Mouse (Mus musculus): Measurements from ENCODE around the gene Rabac1.

Rabac1 gene

DNA sequence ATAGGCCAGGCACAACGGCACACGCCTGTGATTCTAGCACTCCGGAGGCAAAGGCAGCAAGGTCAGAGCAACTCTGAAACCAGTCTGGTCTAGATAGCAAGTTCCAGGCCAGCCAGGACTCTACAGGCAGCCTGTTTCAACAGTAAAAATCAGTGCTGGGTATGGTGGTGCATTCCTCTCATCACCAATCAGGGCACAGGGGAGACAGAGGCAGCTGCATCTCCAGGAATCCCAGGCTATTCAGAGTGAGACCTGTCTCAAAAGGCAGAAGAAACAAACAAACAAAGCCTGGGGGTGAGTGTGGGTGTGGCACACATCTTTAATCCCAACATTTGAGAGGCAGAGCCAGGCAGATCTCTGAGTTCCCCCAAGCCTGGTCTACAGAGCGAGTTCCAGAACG lies 10.8 kb upstream of the Rabac1 start:
- DNase-seq (ENCODE audit: extremely low read depth, low read depth), result no peak

DNA sequence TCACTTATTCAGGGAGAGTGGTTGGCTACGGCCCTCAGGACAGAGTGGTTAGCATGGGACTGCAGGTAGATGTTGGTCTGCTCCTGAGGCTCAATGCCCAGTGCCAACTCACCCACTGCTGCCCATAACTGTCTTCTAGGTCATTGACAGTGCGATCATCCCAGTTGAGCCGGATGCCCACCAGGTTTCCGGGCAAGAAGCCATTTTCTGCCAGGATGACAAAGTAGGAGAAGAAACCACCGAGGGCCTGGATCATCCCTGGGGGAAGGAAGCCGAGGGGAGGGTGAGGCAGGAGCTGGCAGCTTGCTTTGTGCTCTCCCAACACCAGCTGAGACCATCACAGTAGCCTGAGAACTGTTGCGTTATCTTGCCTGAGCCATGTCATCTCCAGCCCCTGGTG lies 7.9 kb upstream of the Rabac1 start:
- DNase-seq (ENCODE audit: extremely low read depth, low read depth), result no peak

DNA sequence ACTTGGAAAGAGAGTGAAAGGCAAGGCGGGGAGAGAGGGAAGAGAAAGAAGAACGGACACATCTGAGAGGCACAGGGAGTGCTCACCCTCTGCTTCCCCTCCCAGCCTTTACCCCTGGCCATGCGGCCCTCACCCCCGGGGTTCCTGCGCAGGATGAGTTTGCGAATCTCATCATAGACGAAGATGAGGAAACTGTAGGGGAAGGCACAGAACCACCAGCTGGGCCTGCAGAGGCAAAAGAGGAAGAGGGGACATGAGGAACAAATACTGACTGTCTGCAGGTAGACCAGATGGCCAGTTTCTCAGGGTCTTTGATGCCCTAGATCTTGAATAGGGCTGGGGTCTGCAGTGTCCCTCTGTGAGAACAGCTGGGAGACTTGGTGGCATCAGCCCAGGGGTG lies 6.2 kb upstream of the Rabac1 start:
- peak; percentile 74 for DNase-seq (ENCODE audit: extremely low read depth, low read depth)

DNA sequence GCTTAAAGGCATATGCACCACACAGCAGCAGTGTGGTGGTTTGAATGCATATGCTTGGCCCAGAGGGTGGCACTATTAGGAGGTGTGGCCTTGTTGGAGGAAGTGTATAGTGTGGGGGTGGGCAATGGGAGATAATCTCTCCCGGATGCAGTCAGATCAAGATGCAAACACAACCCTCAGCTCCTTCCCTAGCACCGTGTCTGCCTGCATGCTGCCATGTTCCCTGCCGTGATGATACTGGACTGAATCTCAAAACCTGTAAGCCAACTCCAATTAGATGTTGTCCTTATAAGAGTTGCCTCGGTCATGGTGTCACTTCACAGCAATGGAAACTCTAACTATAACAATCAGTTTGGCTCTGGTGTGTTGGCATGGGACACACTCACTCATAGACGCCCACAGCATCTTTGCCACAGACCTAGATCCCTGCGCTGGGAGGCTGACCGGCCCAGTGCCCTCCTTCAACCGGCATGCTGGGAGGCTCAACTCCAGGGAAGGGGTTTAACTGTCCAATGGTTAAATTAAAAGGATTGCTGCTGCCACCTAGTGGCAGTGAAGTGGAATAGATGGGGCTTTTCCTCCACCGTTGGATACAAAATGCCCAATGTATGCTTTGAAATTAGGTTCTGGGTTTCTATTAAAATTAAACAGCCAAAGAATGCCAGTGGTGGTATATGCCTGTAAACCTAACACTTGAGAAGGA lies 2.5 kb upstream of the Rabac1 start:
- peak; percentile 84 for DNase-seq (ENCODE audit: extremely low read depth, low read depth)

DNA sequence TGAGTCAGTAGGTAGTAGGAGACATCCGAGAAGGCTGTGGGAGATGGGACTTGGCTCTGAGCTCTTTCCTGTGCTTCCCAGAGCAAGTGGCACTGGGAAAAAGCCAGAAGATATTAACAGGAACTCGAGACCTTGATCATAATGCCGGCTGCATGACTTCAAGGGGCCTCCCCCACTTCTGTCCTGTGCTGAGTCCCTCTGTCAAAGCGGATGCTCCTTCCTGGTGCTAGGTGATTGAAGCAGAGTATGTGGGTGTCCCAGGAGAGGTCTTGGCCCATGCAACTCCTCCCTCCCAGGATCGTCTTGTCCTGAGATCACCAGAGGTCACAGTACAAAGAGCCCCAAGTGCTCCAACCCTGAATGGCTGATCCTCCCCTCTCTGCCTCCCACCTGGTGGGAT lies 1.3 kb upstream of the Rabac1 start:
- DNase-seq (ENCODE audit: extremely low read depth, low read depth), result no peak

DNA sequence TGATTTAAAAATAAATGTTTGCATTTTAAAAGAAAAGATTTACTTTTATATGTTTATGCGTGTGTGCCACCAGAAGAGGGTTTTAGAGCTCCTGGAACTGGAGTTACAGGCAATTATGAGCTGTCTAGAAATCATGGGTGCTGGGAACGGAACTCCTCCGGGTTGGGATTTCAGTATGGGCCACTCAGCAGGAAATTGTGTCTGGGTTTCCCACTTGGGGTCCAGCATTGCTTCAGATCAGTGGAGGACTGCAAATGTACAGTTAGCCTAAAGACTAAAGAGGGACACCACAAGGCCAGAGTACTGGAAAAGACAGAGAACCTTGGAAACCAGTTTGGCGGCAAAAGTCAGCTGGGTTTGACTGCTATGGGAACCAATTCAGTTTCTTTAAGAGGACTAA lies 654 bp upstream of the Rabac1 start:
- no peak for DNase-seq (ENCODE audit: extremely low read depth, low read depth)

DNA sequence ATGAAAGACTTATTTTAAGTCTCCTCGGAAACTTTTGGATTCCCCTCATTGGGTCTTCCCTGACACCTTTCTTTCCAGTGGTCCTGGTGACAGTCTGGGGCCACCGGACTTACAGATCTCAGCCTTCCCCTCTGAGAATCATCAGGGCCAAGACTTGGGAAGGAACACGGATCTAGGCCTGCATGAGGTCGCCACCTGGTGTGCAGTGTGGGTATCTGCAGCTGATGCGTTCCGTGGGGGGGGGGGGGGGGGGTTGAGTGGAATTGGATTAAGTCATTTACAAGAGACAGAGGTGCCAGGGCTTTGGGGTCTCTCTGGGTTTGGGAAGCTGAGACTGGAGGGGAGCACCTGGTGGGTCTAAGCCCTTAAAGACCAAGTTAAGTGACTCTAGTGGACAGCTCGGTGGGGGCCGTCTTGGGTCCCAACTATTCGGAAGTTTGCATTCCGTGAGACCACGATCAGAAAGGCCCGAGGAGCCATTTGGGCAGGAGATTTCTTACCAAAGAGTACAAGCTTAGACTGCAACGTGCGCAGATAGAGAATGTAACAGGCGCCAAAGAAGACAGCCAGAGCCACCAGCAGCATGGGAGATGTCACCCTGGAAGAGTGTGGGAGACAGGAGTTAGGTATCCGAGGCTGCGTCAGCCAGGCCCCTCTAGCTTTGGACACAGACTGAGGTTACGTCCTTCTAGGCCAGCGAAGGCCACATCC lies 1.1 kb downstream of the Rabac1 start:
- DNase-seq (ENCODE audit: extremely low read depth, low read depth), result no peak

DNA sequence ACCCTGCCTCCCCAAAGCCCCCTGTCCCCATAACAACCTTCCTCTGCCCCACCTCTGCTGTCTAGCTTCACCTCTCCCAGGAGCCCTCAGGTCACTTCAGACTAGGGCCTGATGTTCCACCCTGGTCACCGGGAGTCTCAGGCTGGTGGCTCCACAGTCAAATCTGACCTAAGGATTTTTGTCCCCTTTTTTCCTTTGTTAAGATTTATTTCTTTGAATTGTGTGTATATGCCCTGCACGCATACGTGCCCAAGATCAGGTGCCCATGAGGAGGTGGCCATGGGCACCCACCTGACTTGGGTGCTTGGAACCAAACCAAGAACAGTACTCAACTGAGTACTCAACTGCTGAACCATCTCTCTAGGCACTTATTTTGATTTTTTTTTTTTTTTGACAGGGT lies 2.2 kb downstream of the Rabac1 start:
- DNase-seq (ENCODE audit: extremely low read depth, low read depth), result no peak

DNA sequence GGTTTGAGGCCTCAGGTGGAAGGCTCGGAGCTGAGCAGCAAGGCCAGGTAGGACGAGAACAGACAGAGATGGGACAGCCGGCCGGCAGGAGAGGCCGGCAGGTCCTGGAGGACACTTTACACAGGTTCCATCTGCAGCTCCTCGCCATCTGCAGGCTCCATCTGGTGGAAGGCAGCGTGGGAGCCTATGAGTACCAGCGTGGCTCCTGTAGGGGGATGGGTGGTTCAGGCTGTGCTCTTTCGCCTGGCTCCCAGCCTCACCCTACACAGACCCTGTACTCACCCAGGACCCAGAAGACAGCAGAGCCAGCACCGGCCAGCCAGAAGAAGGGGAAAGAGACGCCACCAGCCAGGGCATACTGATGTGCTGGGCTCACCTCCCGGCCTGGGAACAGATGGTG lies 2.7 kb downstream of the Rabac1 start:
- DNase-seq (ENCODE audit: extremely low read depth, low read depth), result no peak

DNA sequence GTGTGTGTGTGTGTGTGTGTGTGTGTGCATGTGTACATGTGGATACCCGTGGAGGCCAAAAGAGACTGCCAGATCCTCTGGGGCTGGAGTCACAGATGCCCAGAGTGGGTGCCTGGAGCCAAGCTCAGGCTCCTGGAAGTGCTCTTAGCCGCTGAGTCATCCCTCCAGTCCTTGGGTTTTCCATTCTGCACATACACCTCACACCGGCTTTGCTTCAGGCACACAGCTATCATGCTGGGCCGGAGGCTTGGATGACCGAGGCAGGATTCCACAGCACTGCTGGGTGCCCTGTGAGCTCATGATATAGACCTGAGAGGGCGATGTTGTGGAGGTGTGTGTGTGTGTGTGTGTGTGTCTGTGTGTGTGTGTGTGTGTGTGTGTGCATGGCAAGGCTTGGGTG lies 4.1 kb downstream of the Rabac1 start:
- DNase-seq (ENCODE audit: extremely low read depth, low read depth), result no peak

DNA sequence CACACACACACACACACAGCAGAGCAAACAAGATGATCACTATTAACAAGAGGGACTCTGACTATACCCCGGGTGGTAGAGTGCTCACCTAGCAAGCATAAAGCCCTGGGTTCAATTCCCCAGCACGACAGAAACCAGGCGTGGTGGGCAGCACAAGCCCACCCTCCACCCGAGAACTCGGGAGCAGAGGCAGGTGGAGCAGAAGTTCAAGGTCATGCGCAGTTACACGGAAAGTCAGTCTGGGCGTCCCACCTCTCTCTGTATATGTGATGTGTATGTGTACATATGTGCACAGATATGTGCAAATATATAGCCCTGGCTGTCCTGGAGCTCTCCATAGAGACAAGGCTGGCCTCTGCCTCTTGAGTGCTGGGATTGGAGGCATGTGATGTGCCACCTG lies 4.6 kb downstream of the Rabac1 start:
- DNase-seq (ENCODE audit: extremely low read depth, low read depth), result no peak

DNA sequence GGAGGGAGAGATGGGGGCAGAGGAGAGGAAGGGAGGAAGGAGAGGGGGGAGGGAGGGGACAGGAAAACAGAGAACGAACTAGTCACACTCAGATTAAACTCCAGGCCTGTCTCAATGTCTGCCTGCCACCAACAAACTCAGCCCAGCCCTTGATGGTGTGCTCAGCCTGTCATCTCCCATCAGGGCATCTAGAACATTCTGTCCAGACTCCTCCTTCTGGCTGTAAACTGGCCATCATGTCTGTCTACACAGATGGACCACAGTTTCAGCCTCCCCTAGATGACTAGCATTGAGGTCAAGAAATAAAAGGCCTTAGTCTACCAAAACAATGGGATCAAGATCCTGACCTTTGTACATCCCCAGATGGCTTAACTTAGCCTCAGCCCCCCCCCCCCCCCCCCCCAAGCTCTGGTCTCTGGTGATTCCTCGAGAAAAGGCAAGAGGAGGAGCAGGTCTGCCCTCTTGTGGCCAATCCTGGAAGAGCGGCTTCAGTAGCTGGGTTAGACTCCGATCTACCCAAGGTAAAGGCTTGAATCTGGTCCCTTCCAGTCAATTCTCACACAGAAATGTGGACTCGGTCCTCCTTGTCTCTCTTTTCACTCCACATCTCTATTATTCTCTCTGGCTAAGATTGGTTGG lies 7.5 kb downstream of the Rabac1 start:
- DNase-seq (ENCODE audit: extremely low read depth, low read depth), result no peak

DNA sequence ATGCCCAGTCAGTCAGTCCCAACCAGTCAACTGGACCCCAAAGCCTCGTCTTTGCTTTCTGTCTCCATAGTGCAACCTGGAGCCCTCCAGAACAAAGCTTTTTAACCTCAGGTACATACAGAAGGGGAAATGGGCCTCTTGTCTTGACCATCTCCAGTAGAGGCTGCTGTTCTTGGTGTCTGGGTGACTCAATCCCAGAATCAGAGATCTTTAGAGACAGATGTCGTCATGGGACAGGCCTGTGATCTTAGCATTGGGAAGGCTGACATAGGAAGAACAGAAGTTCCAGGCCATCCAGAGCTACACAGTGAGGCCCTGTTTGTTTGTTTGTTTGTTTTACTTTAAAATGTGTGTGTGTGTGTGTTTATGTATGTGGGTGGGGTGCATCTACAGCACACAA lies 8.3 kb downstream of the Rabac1 start:
- DNase-seq (ENCODE audit: extremely low read depth, low read depth), result no peak

DNA sequence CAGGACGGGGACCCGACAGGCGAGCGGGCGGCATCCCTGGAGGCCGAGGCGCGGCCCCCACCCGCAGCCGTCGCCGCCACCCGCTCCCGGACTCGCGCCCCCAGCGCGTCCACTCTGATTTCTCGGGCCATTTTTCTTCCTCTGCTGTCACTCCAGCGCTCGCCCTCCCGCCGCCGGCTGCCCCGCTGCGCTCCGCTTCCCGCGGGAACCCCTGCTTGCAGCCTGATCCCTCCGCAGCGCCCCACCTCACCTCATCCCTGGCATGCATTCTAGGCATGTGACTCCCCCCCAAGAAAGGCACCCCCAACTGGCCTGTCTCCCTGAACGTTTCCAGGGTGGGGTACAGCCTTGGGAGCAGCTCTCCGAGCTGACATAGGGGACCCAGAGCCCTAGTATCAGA lies 17.3 kb downstream of the Rabac1 start:
- no peak for DNase-seq (ENCODE audit: extremely low read depth, low read depth)

DNA sequence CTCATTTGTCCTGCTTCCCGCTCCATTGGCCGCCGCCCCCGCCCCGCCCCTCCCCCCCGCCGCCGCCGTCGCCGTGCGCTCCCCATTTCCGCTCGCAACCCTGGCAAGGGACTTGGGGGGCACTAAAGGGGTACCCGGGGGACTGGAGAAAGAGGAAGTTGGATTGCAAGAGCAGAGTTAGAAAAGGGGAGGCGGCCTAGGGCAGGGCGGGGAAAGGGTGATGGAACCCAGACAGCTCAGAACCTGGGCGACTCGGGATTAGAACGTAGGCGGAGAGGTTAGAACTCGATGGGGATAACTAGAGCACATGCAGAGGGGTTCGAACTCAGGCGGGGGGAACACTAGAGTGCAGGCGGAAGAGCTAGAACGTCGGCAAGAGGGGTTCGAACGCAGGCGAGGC lies 18.1 kb downstream of the Rabac1 start:
- DNase-seq (ENCODE audit: extremely low read depth, low read depth), result peak; percentile 88

DNA sequence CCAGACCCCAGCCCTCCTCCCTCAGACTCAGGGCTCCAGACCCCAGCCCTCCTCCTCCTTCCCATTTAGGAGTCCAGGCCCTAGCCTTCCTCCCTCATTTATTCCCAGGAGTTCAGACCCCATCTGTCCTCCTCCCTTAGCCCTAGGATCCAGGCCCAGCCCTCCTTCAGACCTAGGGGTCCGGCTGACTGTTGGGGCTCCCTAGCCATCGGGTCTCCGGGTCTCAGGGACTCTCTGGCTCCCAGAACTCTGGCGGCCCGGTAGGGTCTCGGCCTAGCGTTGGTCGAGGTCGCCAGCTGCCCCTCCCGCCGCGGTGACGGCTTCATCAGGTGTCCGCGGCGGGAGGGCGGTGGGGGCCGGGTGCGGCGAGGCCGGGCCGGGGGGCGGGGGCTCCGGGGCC lies 18.6 kb downstream of the Rabac1 start:
- DNase-seq (ENCODE audit: extremely low read depth, low read depth), result no peak

DNA sequence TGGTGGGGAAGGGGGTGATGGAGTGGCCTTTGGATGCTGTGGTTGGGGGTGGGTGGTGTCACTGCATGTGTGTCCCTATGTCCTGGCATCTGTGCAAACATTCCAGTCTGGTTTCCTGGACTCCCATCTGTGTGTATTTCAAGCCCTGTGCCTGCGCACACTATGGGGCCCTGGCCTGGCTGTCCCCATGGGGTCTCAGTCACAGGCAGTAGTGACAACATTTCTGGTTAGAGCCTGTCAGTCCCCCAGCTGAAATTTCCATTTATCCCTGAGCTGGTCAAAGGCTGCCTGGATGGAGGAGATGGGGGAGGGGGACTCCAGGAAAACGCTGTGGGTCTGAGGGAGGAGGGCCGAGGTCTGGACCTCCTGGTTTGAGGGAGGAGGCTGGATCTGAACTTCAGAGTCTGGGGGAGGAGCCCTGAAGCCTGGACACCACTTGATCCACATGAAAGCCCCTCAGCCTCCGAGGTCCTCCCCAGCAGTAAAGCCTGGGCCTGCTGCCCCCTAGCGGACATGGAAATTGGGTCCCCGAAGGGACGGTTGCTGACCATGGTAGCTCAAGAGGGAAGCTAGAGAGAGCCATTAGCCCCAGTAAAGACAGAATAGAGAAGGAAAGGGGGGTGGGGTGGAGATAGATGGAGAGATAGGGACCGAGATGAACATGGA lies 22.5 kb downstream of the Rabac1 start:
- DNase-seq (ENCODE audit: extremely low read depth, low read depth), result no peak

DNA sequence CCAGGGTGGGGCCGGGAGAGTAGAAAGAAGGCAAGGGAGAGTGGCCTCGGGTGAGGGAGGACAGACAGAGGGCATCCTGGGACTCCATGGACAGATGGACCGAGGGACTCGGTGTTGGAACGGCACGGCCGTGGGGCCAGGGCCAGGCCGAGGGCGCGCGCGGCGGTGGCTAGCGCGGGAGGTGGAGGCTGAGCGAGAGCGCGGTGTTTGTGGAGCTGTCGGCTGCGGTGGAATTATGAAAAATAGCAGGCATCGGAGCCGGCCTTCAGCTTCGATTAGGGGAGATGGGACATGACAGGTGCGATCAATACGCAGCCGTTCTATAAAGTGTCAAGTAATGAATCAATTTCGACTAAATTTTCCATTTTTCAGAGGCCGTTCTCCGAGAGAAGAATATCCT lies 23.8 kb downstream of the Rabac1 start:
- no peak for DNase-seq (ENCODE audit: extremely low read depth, low read depth)

DNA sequence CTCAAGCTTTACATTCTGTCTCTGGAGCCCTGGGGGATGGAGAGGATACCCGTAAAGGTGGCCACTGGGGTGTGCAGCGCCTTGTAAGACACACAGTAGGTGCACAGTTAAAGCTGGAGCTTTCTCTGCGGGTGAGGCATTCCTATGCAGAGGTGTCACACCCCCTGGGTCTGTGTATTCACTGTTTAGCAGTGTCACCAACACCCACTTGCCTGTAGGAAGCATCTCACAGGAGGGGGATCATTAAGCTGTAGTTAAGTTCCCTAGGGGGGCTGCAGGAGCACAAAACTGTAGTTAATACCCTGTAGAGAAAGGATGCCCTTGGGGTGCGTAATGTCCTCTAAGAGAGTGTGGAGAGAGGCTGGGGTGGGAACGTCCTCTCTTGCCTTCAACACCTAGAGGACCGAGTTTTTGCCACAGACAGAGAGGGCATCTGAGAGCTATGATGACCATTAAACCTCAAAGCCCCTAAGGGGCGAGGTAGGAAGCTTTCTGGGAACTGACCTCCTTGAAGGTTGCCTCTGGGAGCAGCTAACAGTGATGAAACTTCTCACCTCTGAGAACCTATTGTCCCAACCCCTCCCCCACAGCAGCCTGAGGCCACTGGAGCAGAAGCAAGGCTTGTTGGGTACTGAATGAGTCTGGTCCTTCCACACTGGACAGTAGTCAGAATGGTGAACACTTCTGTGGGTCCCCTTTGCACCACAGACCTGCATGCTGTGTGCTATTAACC lies 25.1 kb downstream of the Rabac1 start:
- no peak for DNase-seq (ENCODE audit: extremely low read depth, low read depth)

DNA sequence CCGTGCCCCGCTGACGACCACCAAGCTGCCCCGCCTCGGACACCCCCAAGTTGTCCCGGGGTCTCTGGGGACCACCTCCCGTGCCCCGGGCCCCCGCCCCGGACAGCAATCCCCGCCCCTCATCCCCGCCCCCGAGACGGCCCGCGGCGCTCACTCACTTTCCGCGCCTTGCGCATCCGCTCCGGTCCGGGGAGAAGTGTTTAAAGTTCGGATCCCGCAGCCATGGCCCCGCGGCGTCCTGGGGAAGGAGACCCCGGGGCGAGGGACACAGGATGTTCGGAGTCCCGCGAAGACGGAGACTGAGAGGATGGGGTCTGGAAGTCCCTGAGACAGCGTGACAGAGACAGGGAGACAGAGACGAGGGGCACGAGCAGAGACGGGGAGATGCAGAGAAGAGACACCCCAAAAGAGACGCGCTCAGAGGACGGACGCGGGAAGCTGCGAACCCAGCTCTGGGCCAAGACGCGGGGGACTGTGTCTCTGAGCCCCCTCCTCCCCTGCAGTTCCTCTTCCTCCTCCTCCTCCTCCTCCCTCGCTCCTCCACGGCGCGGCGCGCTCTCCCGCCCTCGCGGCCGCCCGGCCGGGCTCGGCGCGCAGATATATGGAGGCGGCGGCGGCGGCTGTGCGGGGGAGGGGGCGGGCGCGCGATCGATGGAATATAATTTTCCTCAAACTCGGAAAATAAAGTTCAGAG lies 28.1 kb downstream of the Rabac1 start, which contains the start of gene Gm4881:
Gene Gm4881, minus strand, starts transcription at position 238 of the 694 bp plus-strand sequence.
- DNase-seq (ENCODE audit: extremely low read depth, low read depth), result no peak

DNA sequence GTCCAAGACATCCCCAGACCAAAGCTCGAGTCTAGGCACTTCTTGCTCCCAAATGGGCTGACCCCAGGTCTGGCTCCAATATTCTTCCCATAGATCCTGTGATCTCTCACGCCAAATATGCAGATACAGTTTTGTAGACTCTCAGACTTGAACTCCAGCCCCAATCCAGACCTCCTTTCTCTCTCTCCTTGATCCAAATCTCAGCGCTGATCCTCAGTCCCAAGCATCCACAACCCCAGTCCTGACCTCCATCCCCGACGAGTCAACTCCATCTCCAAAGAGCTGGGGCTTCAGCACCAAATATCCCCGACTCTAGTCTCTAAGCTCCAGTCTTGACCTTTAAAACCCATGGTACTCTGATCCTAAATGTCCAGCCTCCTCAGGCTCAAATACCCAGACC lies 28.9 kb downstream of the Rabac1 start:
- no peak for DNase-seq (ENCODE audit: extremely low read depth, low read depth)
